Mouse (Mus musculus): Measurements from ENCODE around the gene Gm10338. TPM values are rescaled to one million over a fixed set of nuclear protein-coding genes. Genes with fewer than 3 reads are reported as not detected.
A peak's percentile ranks its signal among the peaks of the same experiment; 100 is the strongest.
"Not testable (repeated sequence)": the region's sequence is repeated elsewhere in the genome, so short reads cannot be mapped to it uniquely, and the experiment has no call there.

Gm10338 gene
- not detected in 2 replicates for polyA plus RNA-seq (2016; fragmentation: Nextera tagmentation; extraction: Ambion mirVana)

DNA sequence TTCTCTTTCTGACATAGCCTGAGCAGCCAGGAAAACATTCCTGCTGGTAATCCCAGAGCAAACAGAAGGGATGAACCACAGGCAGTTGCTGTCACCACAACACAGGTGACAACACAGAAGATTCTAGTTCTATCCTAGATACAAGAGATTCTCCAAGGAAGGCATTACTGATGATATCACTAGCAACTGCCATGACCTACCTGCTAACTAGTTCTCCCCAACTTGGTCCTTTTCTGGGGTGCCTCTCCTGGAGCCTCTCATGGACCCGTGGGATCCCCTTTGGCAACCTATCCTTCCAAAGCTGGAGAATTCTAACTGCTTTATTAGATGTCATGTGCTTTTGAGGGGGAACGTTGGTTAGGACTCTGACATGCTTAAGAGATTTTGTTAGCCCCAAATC is at the start of gene Gm10338:
Gm10338 (minus strand) TSS at position 101 of the 400 bp plus-strand sequence.
- no CpG with 5 or more reads among the region's 2 CpGs for WGBS
- not testable (repeated sequence) for H3K9ac ChIP-seq; H3K36me3 ChIP-seq (replicated peaks)

DNA sequence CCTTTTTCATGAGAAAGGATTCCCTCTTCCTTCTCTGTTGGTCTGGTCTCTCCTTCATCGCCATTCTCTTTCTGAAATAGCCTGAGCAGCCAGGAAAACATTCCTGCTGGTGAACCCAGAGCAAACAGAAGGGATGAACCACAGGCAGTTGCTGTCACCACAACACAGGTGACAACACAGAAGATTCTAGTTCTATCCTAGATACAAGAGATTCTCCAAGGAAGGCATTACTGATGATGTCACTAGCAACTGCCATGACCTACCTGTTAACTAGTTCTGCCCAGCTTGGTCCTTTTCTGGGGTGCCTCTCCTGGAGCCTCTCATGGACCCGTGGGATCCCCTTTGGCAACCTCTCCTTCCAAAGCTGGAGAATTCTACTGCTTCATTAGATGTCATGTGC is 48.5 kb upstream of the Gm10338 start, which contains the start of gene Gm10128:
Gm10128 (minus strand) TSS at position 101 of the 400 bp plus-strand sequence.
- not testable (repeated sequence) for H3K9ac ChIP-seq; H3K36me3 ChIP-seq (replicated peaks); H3K27ac ChIP-seq; ATAC-seq (ENCODE audit: low FRiP score); H3K4me1 ChIP-seq; H3K9me3 ChIP-seq; H3K4me3 ChIP-seq (replicated peaks); H3K4me2 ChIP-seq; H3K27me3 ChIP-seq
- no CpG with 5 or more reads among the region's 2 CpGs for WGBS

More for the DNA sequence above, at the start of gene Gm10338:
- H3K27me3 ChIP-seq; H3K4me2 ChIP-seq; ATAC-seq (ENCODE audit: low FRiP score); H3K4me1 ChIP-seq; H3K27ac ChIP-seq; H3K9me3 ChIP-seq; H3K4me3 ChIP-seq (replicated peaks): not testable (repeated sequence)

DNA sequence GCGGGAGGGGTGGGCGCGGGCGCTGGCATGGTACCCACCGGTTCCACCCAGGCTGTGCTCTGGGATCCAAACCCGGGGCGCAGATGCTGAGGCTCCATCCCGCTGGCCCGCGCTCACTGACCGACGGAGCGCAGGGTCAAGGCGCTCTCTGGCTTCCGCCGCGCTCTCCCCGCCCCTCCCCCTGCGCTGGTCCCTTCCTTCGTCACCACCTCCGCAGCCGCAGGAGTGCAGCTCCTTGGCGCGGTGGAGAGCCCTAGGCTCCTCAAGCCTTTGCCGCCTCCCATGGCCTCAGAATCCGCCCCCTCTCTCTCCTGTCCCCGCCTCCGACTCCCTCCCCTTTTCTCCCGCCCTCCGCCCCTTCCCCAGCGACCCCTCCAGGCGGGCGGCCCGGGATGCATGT is 27.0 kb downstream of the Gm10338 start, which contains the start of gene Gm3558:
Gm3558 (minus strand) TSS at position 185 of the 400 bp plus-strand sequence.
- no CpG with 5 or more reads among the region's 34 CpGs for WGBS
- Histone ChIP-seq H3K4me3 (replicated peaks) (peak within 1 kb of the TSS; percentile 46), H3K4me2 (peak within 1 kb of the TSS; percentile 71), H3K9ac (peak within 1 kb of the TSS; percentile 55; the same call in 1 of the 2 replicates)
- H3K27ac ChIP-seq; H3K9me3 ChIP-seq; ATAC-seq (ENCODE audit: low FRiP score); H3K27me3 ChIP-seq; H3K4me1 ChIP-seq; H3K36me3 ChIP-seq (replicated peaks): not testable (repeated sequence)

DNA sequence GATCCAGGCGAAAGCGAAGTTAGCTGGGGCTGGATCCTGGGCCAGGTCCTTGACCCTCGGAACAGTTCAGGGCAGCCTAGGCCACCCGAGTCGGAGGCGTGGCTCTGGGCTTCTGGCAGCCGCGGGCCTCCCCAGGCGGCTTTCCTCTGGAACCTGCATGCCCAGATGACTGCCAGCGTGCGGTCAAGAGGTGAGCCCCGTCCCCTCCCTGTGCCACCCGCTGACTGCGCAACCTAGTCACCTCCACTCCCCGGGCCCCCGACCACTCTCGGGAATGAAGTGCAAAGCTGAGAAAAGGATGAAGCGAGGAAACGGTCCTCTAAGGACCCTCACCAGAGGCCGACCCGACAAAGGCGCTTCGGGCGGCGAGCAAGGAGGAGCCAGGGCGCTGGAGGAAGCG is 27.5 kb downstream of the Gm10338 start:
- H3K36me3 ChIP-seq (replicated peaks); H3K27ac ChIP-seq; H3K9me3 ChIP-seq; H3K4me1 ChIP-seq; ATAC-seq (ENCODE audit: low FRiP score); H3K27me3 ChIP-seq: not testable (repeated sequence)
- under 1% methylated on average over 23 of the region's 27 CpGs for WGBS
- Histone ChIP-seq H3K9ac (peak overlapping the region; percentile 55; the same call in 1 of the 2 replicates), H3K4me3 (replicated peaks) (peak overlapping the region; percentile 46), H3K4me2 (peak overlapping the region; percentile 71)

DNA sequence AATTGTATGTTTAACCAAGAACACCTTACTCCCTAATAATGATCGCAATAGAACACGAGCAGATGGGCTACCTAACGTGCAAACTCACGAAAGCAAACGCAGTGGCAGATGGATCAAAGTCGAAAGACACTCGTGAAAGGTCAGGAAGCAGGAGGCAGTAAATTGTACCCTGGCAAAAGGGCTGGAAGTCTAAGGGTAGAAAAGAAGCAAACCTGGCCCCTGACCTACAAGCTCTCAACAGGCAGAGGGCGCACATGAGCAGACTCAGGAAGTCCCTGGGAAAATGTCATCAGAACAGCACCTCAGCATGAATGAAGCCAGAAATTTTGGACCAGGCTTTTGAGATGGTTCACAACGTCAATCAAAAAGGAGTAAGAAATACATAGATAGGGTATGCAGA is 28.1 kb downstream of the Gm10338 start:
- not testable (repeated sequence) for H3K4me1 ChIP-seq; H3K4me2 ChIP-seq; H3K36me3 ChIP-seq (replicated peaks); ATAC-seq (ENCODE audit: low FRiP score); H3K9ac ChIP-seq; H3K9me3 ChIP-seq; H3K27me3 ChIP-seq; H3K4me3 ChIP-seq (replicated peaks); H3K27ac ChIP-seq
- under 1% methylated on average over 6 of the region's 9 CpGs for WGBS

Other genes with a start within 250 kb of the Gm10338 start
- not detected in 2 replicates for gene Gm8374, start 230.5 kb downstream of the Gm10338 start, polyA plus RNA-seq (2016; fragmentation: Nextera tagmentation; extraction: Ambion mirVana)
- not detected in 2 replicates for gene Gm3755, start 144.7 kb downstream of the Gm10338 start, polyA plus RNA-seq (2016; fragmentation: Nextera tagmentation; extraction: Ambion mirVana)
- 2.9 and 5.8 TPM in 2 replicates for gene Gm3752, start 111.8 kb downstream of the Gm10338 start, polyA plus RNA-seq (2016; fragmentation: Nextera tagmentation; extraction: Ambion mirVana)
- gene Gm3558, start 27.0 kb downstream of the Gm10338 start, polyA plus RNA-seq (2016; fragmentation: Nextera tagmentation; extraction: Ambion mirVana), result 1.1 and 1.6 TPM in 2 replicates
- gene Gm10128, start 48.4 kb upstream of the Gm10338 start, polyA plus RNA-seq (2016; fragmentation: Nextera tagmentation; extraction: Ambion mirVana), result not detected in 2 replicates
- gene Gm26661, start 196.0 kb upstream of the Gm10338 start, polyA plus RNA-seq (2016; fragmentation: Nextera tagmentation; extraction: Ambion mirVana), result not detected in 2 replicates
- gene Flnb, start 222.4 kb upstream of the Gm10338 start, polyA plus RNA-seq (2016; fragmentation: Nextera tagmentation; extraction: Ambion mirVana), result 21.3 and 22.9 TPM in 2 replicates

Data from forebrain, embryonic 12.5 days (tissue).